Mouse (Mus musculus) testis, adult 2 months (tissue): ENCODE results near the gene Retreg3.

Experiments used
- CTCF ChIP-seq: fragments of 200-500 bp; IDR thresholded peaks from 2 replicates; pipeline ENCODE4 v1.5.1; 2012; ENCODE audit warnings: low read depth, mild to moderate bottlenecking, inconsistent platforms, low read length, moderate library complexity; ENCODE audit not compliant: control insufficient read depth, insufficient read depth, insufficient replicate concordance
- POLR2A ChIP-seq: fragments of 200-500 bp; IDR thresholded peaks from 2 replicates; pipeline ENCODE4 v1.6.1; 2012; ENCODE audit warnings: low read depth, mild to moderate bottlenecking, inconsistent platforms, low read length, moderate library complexity; ENCODE audit not compliant: control insufficient read depth

- TF ChIP-seq POLR2A (no peak), CTCF (no peak)
Observed at GRCm38 (mm10) chr11:101133037-101133436, 13.3 kb upstream of the Retreg3 start.
